Mouse (Mus musculus) brain, embryonic 14.5 days (tissue): ENCODE measurements at regions not wholly inside any gene's neighbourhood (a gene's known extent, or its start where the extent isn't known, plus 50 kb on each side); places are given as distances from the start of the nearest gene placed in this dataset.

Source experiments
- CTCF ChIP-seq: fragments of 200-500 bp; IDR thresholded peaks from 2 replicates; pipeline ENCODE4 v1.5.1; 2012; ENCODE audit warnings: inconsistent platforms, mild to moderate bottlenecking, moderate library complexity, borderline replicate concordance; ENCODE audit not compliant: insufficient read depth, insufficient read length; ENCODE audit errors: extremely low read depth
- POLR2A ChIP-seq: fragments of 200-500 bp; IDR thresholded peaks from 2 replicates; pipeline ENCODE4 v1.6.1; 2012; ENCODE audit warnings: mild to moderate bottlenecking, inconsistent platforms, borderline replicate concordance; ENCODE audit not compliant: poor library complexity, insufficient read depth, insufficient read length, severe bottlenecking; ENCODE audit errors: extremely low read depth

- no peak for TF ChIP-seq CTCF
- TF ChIP-seq POLR2A, result no peak
Observed at GRCm38 (mm10) chr2:17211105-17211504, 520.2 kb downstream of the Nebl start.
